In genomic region chr8:36028121-36028955, GRCm38 (mm10) we compare ENCODE assay signal across 16 mouse cellular contexts.
A peak's percentile ranks its signal among the peaks of the same experiment; 100 is the strongest.
DNase-seq lines count a peak whose midpoint lies in the region; ATAC-seq and TF ChIP-seq lines count a peak whose summit lies in the region.
"Had no signal": no experiment of that assay in that cellular context is flagged by ENCODE, and none has a peak within 500 bp of the region (broad histone marks: within the 10 kb centered on the region; RNA-seq: fewer than 3 reads in every experiment).

No protein-coding gene starts in this region.

- ATAC-seq in activated CD4-positive, CD25-positive, alpha-beta regulatory T cell, adult 4 months: peak; percentile 74
- ATAC-seq in megakaryocyte, adult 5-6 weeks (ENCODE audit: poor library complexity, severe bottlenecking): peak; percentile 92
- no peak for ATAC-seq in lung, postnatal 0 days
- no peak for ATAC-seq in frontal cortex, adult (ENCODE audit: low TSS enrichment)
- ATAC-seq: forebrain, embryonic 13.5 days; intestine, postnatal 0 days had no signal

- H3K36me3 ChIP-seq in lung, postnatal 0 days (ENCODE audit: insufficient read depth, low read length): no peaks in the 10 kb centered on the region
- H3K36me3 ChIP-seq: G1E; hindbrain, embryonic 12.5 days had no signal

- no peaks in the 10 kb centered on the region for H3K9me3 ChIP-seq in lung, postnatal 0 days (ENCODE audit: low read length)
- H3K9me3 ChIP-seq: forebrain, embryonic 13.5 days; G1E; hindbrain, embryonic 12.5 days had no signal

- TF ChIP-seq CTCF in lung, postnatal 0 days (IDR thresholded peaks at IDR 0.05): no peak

- H3K27me3 ChIP-seq in lung, postnatal 0 days (replicated peaks; ENCODE audit: insufficient read depth, low read length): no peaks in the 10 kb centered on the region
- H3K27me3 ChIP-seq: forebrain, embryonic 13.5 days; hindbrain, embryonic 12.5 days had no signal

- no peak overlapping the region for H3K4me2 ChIP-seq in lung, postnatal 0 days (replicated peaks; ENCODE audit: low read depth, low read length)
- H3K4me2 ChIP-seq: forebrain, embryonic 13.5 days; hindbrain, embryonic 12.5 days; lung, embryonic 14.5 days had no signal

- no peaks in the 10 kb centered on the region for H3K4me1 ChIP-seq in lung, postnatal 0 days (ENCODE audit: insufficient read depth, low read depth, low read length)
- H3K4me1 ChIP-seq: forebrain, embryonic 13.5 days; hindbrain, embryonic 12.5 days had no signal

- H3K9ac ChIP-seq in lung, postnatal 0 days (replicated peaks; ENCODE audit: low read depth): no peak overlapping the region
- H3K9ac ChIP-seq: forebrain, embryonic 13.5 days; hindbrain, embryonic 12.5 days; lung, embryonic 14.5 days had no signal

- peak; percentile 58 for DNase-seq in CD4-positive, CD25-positive, alpha-beta regulatory T cell, adult 2 months (ENCODE audit: low read depth, low spot score)
- peak; percentile 44 for DNase-seq in thymus, postnatal 25 days
- DNase-seq in lung, postnatal 0 days (ENCODE audit: low spot score): no peak
- no peak for DNase-seq in adrenal gland, adult 18-20 months (ENCODE audit: low spot score in 2 of 2)
- DNase-seq: adrenal gland, postnatal 36 days; cerebellum, postnatal 25 days; lung, embryonic 14.5 days; spleen, adult 18-20 months had no signal

- WGBS in lung, postnatal 0 days: 73% methylated on average over 9 of the region's 9 CpGs

- no peak overlapping the region for H3K4me3 ChIP-seq in lung, postnatal 0 days (ENCODE audit: low read depth, low read length)
- H3K4me3 ChIP-seq: forebrain, embryonic 13.5 days; hindbrain, embryonic 12.5 days had no signal

- no peak overlapping the region for H3K27ac ChIP-seq in lung, postnatal 0 days (ENCODE audit: low read length)
- H3K27ac ChIP-seq: forebrain, embryonic 13.5 days; hindbrain, embryonic 12.5 days; kidney, postnatal 0 days had no signal

- no peak for TF ChIP-seq EP300 in lung, postnatal 0 days (IDR thresholded peaks at IDR 0.05)

Comparison
In these comparisons a context has a peak if more than half of its experiments do, and no peak if none do; other contexts are left out.
1. DNase-seq: peak in CD4-positive, CD25-positive, alpha-beta regulatory T cell, adult 2 months (single experiment) and thymus, postnatal 25 days (single experiment); none in lung, postnatal 0 days (single experiment) and adrenal gland, adult 18-20 months (0 of 2).
2. ATAC-seq: peak in activated CD4-positive, CD25-positive, alpha-beta regulatory T cell, adult 4 months (single experiment) and megakaryocyte, adult 5-6 weeks (single experiment); none in lung, postnatal 0 days (single experiment) and frontal cortex, adult (single experiment).